Mouse (Mus musculus) cortical plate, adult 2 months (tissue): ENCODE results near the gene Mbl1.

Experiments used
- CTCF ChIP-seq: fragments of 200-500 bp; IDR thresholded peaks from 2 replicates; pipeline ENCODE4 v1.5.1; 2011; ENCODE audit warnings: mild to moderate bottlenecking, control low read depth, low read length; ENCODE audit not compliant: insufficient read depth; ENCODE audit errors: extremely low read depth
- POLR2A ChIP-seq: fragments of 200-500 bp; IDR thresholded peaks from 2 replicates; pipeline ENCODE4 v1.6.1; 2011; ENCODE audit warnings: mild to moderate bottlenecking, low read length, control low read depth; ENCODE audit not compliant: insufficient read depth; ENCODE audit errors: extremely low read depth

DNA sequence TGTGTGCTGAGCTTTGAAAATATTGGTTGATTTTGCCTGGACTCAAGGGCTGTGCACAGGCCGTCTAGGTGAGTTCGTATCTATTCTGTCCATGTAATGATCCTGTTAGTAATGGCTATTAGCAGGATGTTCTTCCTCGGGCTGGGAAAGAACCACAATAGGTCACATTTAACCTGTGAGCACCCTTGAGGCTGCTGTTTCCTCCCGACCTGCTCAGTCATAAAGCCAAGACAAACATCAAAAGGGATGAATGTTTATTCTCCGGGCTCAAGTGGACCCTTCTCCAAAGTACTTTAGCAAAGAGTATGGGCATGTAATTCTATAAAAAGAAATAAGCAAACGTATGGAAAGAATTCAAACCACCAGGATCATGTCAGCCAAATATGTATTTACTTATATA is 5.2 kb upstream of the Mbl1 start:
- TF ChIP-seq CTCF, result no peak
- no peak for TF ChIP-seq POLR2A
